15 mouse cellular contexts compared by ENCODE assay signal in the genomic region with DNA sequence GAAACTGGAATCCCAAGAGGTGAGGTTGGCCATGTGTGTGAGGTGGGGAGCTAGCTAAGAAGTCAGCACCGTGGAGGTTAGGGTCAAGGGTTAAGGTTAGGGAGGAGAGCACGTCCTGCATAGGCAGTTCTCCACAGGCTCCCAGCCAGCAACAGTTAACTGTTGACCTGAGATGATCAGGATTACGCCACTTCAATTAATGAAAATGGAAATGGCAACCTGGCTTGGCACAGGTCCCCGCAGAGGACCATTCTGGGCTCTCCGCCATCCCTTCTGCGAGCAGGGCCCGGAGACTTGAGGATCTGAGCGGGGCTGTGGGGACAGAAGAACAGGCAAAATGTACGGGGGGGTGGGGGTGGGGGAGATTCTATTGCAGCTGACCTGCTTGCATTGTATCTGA. TPM values are rescaled to one million over a fixed set of nuclear protein-coding genes. Genes with fewer than 3 reads are reported as not detected.
DNase-seq lines count a peak whose midpoint lies in the region; ATAC-seq lines count a peak whose summit lies in the region.
"Had no signal": no experiment of that assay in that cellular context is flagged by ENCODE, and none has a peak within 500 bp of the region (broad histone marks: within the 10 kb centered on the region; RNA-seq: fewer than 3 reads in every experiment).

No protein-coding gene starts in this region.

- H3K4me3 ChIP-seq in kidney, embryonic 15.5 days (replicated peaks), result no peak overlapping the region
- H3K4me3 ChIP-seq in midbrain, embryonic 14.5 days (replicated peaks; ENCODE audit: low read depth, low read length), result no peak overlapping the region
- H3K4me3 ChIP-seq in midbrain, embryonic 10.5 days, result no peak overlapping the region
- H3K4me3 ChIP-seq in neural tube, embryonic 12.5 days, result no peak overlapping the region
- H3K4me3 ChIP-seq: erythroblast, embryonic 14.5 days had no signal

- 57% methylated on average over 9 of the region's 9 CpGs for WGBS in kidney, embryonic 15.5 days
- 50% methylated on average over 9 of the region's 9 CpGs for WGBS in midbrain, embryonic 14.5 days
- WGBS in midbrain, embryonic 10.5 days, result 48% methylated on average over 9 of the region's 9 CpGs
- WGBS in neural tube, embryonic 12.5 days, result 51% methylated on average over 9 of the region's 9 CpGs

- H3K36me3 ChIP-seq in kidney, embryonic 15.5 days, result no peaks in the 10 kb centered on the region
- no peaks in the 10 kb centered on the region for H3K36me3 ChIP-seq in midbrain, embryonic 14.5 days (ENCODE audit: control insufficient read depth, insufficient read depth, low read length)
- H3K36me3 ChIP-seq in midbrain, embryonic 10.5 days, result no peaks in the 10 kb centered on the region
- H3K36me3 ChIP-seq in neural tube, embryonic 12.5 days, result no peaks in the 10 kb centered on the region
- H3K36me3 ChIP-seq: heart, embryonic 13.5 days had no signal

- peaks cover 52% of the 10 kb centered on the region for H3K27me3 ChIP-seq in kidney, embryonic 15.5 days
- peaks cover 24% of the 10 kb centered on the region; the same call in 1 of the 2 replicates for H3K27me3 ChIP-seq in midbrain, embryonic 14.5 days (ENCODE audit: control insufficient read depth, insufficient read depth, low read length)
- H3K27me3 ChIP-seq in midbrain, embryonic 10.5 days (ENCODE audit: low read depth, poor library complexity, severe bottlenecking), result peaks cover 76% of the 10 kb centered on the region
- H3K27me3 ChIP-seq in neural tube, embryonic 12.5 days (replicated peaks), result 0 out of 2 replicates have a peak, but pooled peaks cover 3% of the 10 kb centered on the region

- H3K4me2 ChIP-seq in kidney, embryonic 15.5 days, result no peak overlapping the region
- peak overlapping the region; percentile 84; the same call in 1 of the 2 replicates for H3K4me2 ChIP-seq in midbrain, embryonic 14.5 days (ENCODE audit: low read length)
- H3K4me2 ChIP-seq in neural tube, embryonic 12.5 days (replicated peaks), result peak overlapping the region; percentile 81

- H3K9ac ChIP-seq in kidney, embryonic 15.5 days, result no peak overlapping the region
- H3K9ac ChIP-seq in midbrain, embryonic 14.5 days (replicated peaks; ENCODE audit: low read length), result no peak overlapping the region
- H3K9ac ChIP-seq in neural tube, embryonic 12.5 days, result 0 out of 2 replicates have a peak overlapping the region, but pooled peaks have one; percentile 68

- H3K4me1 ChIP-seq in kidney, embryonic 15.5 days, result peaks cover 18% of the 10 kb centered on the region
- H3K4me1 ChIP-seq in midbrain, embryonic 14.5 days (ENCODE audit: control insufficient read depth, insufficient read depth, low read length), result peaks cover 7% of the 10 kb centered on the region; the same call in 1 of the 2 replicates
- peaks cover 17% of the 10 kb centered on the region for H3K4me1 ChIP-seq in midbrain, embryonic 10.5 days
- peaks cover 29% of the 10 kb centered on the region for H3K4me1 ChIP-seq in neural tube, embryonic 12.5 days

- ATAC-seq in kidney, embryonic 15.5 days (replicated peaks; ENCODE audit: low FRiP score), result no peak; the same call in 1 of the 2 replicates
- ATAC-seq in midbrain, embryonic 14.5 days (ENCODE audit: low FRiP score, low TSS enrichment), result no peak
- no peak for ATAC-seq in neural tube, embryonic 12.5 days (ENCODE audit: low FRiP score, low read depth)

- no peak overlapping the region for H3K27ac ChIP-seq in kidney, embryonic 15.5 days
- no peak overlapping the region for H3K27ac ChIP-seq in midbrain, embryonic 14.5 days (replicated peaks; ENCODE audit: low read depth, low read length)
- no peak overlapping the region for H3K27ac ChIP-seq in midbrain, embryonic 10.5 days (replicated peaks)
- H3K27ac ChIP-seq in neural tube, embryonic 12.5 days, result peak overlapping the region; percentile 75; the same call in 1 of the 2 replicates
- H3K27ac ChIP-seq: heart, embryonic 13.5 days; layer of hippocampus, adult 2 months; macrophage had no signal

- H3K9me3 ChIP-seq in kidney, embryonic 15.5 days (replicated peaks), result no peaks in the 10 kb centered on the region
- no peaks in the 10 kb centered on the region for H3K9me3 ChIP-seq in midbrain, embryonic 14.5 days (ENCODE audit: control insufficient read depth, low read length)
- H3K9me3 ChIP-seq in midbrain, embryonic 10.5 days (replicated peaks), result no peaks in the 10 kb centered on the region
- no peaks in the 10 kb centered on the region for H3K9me3 ChIP-seq in neural tube, embryonic 12.5 days
- H3K9me3 ChIP-seq: heart, embryonic 13.5 days had no signal

- peak; percentile 13 for DNase-seq in cerebellum, adult 9-10 months
- DNase-seq in cerebellum, adult 9-11 months, result no peak
- peak; percentile 59 for DNase-seq in kidney, adult 18-20 months
- DNase-seq in midbrain, embryonic 14.5 days, result peak; percentile 62
- no peak for DNase-seq in midbrain, embryonic 10.5 days (ENCODE audit: low spot score)
- no peak for DNase-seq in layer of hippocampus, adult 9-11 months
- DNase-seq: adrenal gland, adult 2 months; right cerebral cortex, postnatal 14 days; thymus, adult 2 months had no signal

RNA-seq across cellular contexts. Expression of gene Smug1, which starts 19.1 kb away (rescaled TPM):
- 17.7 and 18.0 TPM in 2 replicates for polyA plus RNA-seq in kidney, embryonic 15.5 days (2015; fragmentation: Nextera tagmentation; extraction: Ambion mirVana)
- 22.7 and 25.0 TPM in 2 replicates for polyA plus RNA-seq in midbrain, embryonic 14.5 days (2014; fragmentation: Nextera tagmentation; extraction: Ambion mirVana)
- polyA plus RNA-seq in midbrain, embryonic 10.5 days (2016; fragmentation: Nextera tagmentation; extraction: Ambion mirVana), result 24.6 and 26.4 TPM in 2 replicates
- polyA plus RNA-seq in neural tube, embryonic 12.5 days (2016; fragmentation: Nextera tagmentation; extraction: Ambion mirVana), result 66.6 and 68.0 TPM in 2 replicates

Comparison
In these comparisons a context has a peak if more than half of its experiments do, and no peak if none do; other contexts are left out.
1. DNase-seq: peak in cerebellum, adult 9-10 months (single experiment), kidney, adult 18-20 months (single experiment) and midbrain, embryonic 14.5 days (single experiment); none in cerebellum, adult 9-11 months (single experiment), midbrain, embryonic 10.5 days (single experiment) and layer of hippocampus, adult 9-11 months (single experiment).